Mouse (Mus musculus): Measurements from ENCODE around the gene Fam206a.
A peak's percentile ranks its signal among the peaks of the same experiment; 100 is the strongest.

Gene Fam206a

GRCm38 (mm10) chr4:56801907-56802668 is at the start of gene Fam206a, which contains the start of gene Elp1:
Fam206a (plus strand) TSS chr4:56802345.
Elp1 (minus strand) TSS chr4:56802331.
- DNase-seq (ENCODE audit: low read depth, low spot score): peak; percentile 88

DNA sequence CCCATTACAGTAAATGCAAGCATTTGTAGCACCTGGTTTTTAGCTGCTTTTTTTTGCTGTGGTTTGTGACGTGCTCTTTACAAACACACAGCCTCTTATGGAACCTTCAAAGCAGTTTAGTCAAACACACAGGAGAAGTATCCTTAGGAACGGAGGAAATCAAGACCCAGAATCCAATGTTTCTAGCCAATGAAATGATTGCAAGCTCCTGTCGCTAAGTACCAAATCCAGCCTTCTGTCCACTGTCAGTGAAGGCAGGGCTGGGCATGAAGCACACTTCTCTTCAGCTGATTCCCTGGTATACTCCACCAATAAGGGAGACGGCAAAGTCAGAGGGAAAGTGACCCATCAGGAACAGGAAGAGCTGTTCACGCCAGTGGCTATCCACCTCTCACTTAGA is 46.1 kb upstream of the Fam206a start:
- no peak for DNase-seq (ENCODE audit: low read depth, low spot score)

GRCm38 (mm10) chr4:56756966-56757600 is 45.1 kb upstream of the Fam206a start:
- no peak for DNase-seq (ENCODE audit: low read depth, low spot score)

GRCm38 (mm10) chr4:56757693-56758092 is 44.5 kb upstream of the Fam206a start:
- no peak for DNase-seq (ENCODE audit: low read depth, low spot score)

DNA sequence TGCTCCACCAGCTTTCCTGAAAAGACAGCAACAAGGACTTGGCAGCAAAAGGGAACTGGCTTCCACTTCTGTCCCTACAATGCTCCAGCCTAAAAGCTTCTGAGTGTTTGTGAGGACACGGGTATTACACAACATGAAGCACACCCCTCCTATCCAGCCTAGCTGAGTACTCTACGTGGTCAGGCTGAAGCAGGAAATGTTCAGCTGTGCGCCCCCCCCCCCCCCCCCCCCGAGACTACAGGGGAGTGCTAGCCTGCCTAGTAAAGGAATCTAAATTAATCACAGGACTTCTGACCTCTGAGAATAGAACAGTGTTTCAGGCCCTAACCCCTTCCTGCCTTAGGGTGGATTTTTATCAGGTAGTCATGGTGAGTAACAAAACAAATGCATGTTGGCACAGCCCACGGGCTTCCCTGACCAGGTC is 34.3 kb upstream of the Fam206a start:
- no peak for DNase-seq (ENCODE audit: low read depth, low spot score)

DNA sequence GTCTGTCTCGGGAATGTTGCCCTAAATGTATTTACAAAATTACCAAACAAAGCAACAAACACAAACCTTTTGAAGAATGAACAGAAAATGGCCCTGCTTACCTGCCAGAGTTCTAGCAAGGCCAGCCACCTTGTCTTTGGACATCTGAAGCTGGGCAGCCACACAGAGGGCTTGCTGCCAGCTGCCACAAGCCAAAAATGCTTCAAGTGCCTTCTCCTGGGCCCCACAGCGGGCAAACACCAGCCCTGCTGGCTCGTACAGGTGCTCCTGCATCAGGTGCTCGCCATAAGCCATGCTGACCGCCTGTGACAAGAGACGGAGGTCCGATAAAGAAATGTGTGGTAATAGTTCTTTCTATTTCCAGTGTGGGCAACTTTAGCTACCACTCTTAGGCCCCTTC is 33.2 kb upstream of the Fam206a start:
- no peak for DNase-seq (ENCODE audit: low read depth, low spot score)

DNA sequence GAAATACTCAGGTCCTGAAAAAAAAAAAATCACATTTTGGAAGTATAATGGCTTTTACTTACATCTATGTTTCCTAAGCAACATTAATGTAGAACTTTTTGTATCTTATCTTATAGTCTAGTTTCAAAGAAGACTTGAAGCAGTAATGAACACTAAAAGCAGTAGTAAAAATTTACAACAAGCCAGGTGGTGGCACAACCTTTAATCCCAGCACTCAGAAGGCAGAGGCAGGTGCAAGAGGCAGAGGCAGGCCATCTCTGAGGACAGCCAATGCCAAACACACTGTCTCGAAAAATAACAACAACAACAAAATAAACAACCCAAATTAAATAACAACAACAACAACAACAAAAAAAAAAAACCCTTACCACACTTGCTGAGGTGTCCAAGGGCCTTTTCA is 31.1 kb upstream of the Fam206a start:
- DNase-seq (ENCODE audit: low read depth, low spot score): no peak

DNA sequence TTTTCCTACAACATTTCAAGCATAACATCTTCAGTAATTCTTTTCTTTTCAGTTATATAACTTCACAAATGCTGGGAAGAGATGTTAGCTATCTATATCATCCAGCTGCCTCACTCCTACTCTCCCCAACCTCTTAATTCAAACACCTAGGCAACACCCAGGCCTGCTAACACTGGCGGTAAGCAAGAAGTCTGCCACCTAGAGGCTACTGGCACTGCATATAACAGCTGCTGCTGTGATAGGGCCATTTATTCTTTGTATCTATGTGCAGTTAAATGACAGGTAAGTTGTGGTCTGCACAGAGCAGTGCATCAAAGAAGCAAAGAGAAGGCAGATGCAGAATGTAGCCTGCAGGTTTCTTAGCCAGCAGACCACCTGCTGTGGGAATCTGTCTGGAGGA is 10.8 kb upstream of the Fam206a start:
- DNase-seq (ENCODE audit: low read depth, low spot score): peak; percentile 48

DNA sequence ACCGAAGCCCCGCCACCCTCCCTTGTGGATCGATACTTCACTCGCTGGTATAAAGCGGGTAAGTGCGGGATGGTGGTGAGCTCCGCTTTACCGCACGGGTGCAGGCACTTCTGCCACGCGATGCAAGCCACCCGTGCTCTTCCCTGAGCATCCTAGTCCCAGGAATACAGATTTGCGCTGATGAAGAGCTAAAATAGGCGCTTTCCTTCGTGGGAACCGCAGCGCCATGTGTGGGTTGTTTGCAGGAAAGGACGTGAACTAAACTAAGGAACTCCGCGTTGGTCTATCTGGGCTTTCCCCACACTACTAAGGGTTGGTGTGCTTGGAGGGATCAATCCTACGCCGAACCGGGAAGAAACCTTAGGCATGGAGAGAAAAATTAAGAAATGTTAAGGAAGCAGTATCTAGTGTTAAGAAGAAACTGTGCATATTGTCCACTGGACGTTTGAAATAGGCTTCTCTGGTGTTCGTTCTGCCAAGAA is 565 bp downstream of the Fam206a start:
- DNase-seq (ENCODE audit: low read depth, low spot score): no peak

GRCm38 (mm10) chr4:56809050-56809449 is 6.9 kb downstream of the Fam206a start:
- DNase-seq (ENCODE audit: low read depth, low spot score): no peak

GRCm38 (mm10) chr4:56811642-56812041 is 9.5 kb downstream of the Fam206a start:
- no peak for DNase-seq (ENCODE audit: low read depth, low spot score)

GRCm38 (mm10) chr4:56812096-56812495 is 10.0 kb downstream of the Fam206a start:
- DNase-seq (ENCODE audit: low read depth, low spot score): no peak

DNA sequence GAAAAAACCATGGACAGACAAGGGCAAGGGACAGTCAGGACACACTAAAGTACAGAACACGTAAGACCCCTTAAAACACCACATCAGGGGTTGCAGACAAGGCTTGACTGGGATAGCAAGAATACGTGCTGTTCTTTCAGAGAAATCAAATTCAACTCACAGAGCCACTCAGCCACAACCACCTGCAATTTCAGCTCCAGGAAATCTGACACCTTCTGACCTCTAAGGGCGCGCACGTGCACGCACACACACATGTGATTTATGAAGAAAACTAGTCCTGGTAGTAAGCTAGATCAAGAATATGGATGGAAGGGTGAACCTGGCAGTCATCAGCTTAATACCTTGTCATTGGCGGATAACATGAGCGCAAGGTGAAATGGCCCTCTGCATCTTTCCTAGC is 13.0 kb downstream of the Fam206a start:
- no peak for DNase-seq (ENCODE audit: low read depth, low spot score)

DNA sequence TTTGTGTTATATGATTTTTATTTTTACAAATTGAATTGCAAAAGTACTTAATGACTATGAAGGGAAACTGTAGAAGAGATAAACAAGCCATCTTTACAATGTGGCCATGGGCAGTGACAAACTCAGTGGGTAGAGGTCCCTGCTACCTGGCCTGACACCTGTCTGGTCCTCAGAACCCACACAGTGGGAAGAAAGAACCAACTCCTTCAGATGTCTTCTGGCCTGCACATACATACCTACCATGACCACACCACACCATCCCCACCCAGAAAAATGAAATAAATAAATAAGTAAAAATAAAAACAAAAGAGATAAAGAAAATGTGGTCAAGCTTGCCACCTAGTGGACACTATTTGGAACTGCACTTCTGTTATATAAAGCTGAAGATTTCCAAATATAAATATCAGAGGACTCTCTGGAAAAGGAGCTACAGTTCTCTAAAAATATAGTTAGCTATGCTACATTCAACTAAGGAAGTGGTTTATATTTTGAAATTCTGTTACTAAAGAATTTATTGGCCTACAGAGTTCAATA is 17.9 kb downstream of the Fam206a start:
- no peak for DNase-seq (ENCODE audit: low read depth, low spot score)

DNA sequence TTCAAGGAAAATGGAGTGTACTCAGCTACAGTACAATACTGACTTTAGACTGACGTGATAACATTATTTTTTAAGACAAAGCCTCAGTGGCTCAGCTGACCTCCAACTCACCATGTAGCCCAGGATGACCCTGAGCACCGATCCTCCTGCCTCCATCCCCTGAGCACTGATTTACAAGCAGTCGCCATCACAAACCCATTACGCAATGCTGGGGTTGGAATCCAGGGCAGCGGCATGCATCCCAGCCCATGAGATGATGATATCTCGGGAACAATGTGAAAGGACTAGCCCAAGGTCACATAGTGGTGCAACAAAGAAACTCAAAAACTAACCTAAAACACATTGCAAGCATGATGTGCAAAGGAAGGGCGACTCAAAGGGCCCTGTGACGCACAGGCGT is 22.1 kb downstream of the Fam206a start:
- no peak for DNase-seq (ENCODE audit: low read depth, low spot score)

GRCm38 (mm10) chr4:56828932-56829331 is 26.8 kb downstream of the Fam206a start:
- no peak for DNase-seq (ENCODE audit: low read depth, low spot score)

GRCm38 (mm10) chr4:56829511-56829921 is 27.4 kb downstream of the Fam206a start:
- DNase-seq (ENCODE audit: low read depth, low spot score): no peak

- no peak for DNase-seq (ENCODE audit: low read depth, low spot score)
Measured at GRCm38 (mm10) chr4:56831013-56831609, 29.0 kb downstream of the Fam206a start.

DNA sequence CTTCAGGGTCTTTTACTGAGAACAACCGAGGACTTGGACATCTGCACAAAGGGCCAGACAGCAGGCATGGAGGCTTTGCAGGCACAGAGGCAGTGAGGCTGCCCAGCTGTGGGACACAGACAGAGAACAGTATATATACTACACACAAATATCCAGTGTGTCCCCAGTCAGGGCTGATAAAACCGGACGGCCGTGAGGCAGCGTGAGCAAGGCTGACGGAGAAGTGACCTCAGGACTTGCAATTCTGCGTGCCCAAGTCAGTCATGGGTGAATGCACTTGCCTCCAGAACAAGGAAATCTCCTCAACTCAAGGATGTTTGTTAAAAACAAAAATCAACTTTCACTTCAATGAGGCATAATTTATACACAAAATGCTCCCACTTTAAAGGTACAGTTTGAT is 29.9 kb downstream of the Fam206a start:
- no peak for DNase-seq (ENCODE audit: low read depth, low spot score)

DNA sequence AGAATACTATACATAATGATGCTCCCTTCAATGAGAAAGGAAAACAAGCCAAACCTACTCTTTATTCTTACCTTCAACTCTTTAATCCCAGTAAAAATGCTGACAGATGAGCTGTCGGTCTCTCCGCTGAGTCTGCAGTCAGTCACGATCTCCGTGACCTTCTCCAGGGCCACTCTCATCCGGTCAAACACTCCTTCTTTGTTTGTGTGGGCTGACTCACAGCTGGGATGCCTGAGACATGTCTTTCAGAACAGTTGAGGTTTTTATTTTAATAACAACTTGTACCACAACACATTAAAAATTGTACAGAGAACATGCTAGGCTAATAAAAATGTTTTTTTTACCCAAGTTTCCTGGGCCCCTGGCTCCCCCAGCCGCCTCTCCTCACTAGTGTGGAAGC is 35.5 kb downstream of the Fam206a start:
- DNase-seq (ENCODE audit: low read depth, low spot score): no peak

DNA sequence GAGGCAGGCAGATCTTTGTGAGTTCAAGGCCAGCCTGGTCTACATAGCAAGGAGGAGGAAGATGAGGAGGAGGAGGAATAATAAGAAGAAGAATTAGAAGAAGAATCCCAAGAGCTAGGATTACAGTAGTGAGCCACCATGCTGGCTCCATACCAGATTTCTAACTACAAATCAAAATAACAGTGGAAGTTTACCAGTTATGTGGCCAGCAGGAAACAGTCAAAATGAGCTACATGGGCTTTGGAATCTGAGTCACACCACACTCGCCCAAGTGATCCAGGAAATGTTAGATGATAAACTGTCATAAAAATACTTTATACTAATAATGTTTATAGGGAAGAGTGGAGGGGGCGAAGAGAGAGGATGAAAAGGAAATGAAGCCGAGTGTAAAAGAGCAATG is 38.2 kb downstream of the Fam206a start:
- DNase-seq (ENCODE audit: low read depth, low spot score): no peak

DNA sequence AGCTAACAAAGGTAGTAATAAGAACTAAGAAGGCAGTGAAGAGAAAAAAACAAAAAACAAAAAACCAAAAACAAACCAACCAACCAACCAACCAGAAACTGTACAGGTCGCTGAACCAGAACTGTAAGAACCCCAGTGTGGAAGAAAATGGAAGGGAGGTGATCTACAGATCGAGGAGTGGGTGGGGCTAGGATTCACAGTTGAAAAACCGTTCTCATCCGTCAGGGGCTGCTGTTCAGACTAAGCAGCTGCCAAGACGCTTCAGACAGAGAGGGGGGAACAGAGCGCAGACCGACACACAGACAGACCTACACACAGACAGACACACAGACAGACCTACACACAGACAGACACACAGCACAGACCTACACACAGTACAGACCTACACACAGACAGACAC is 40.4 kb downstream of the Fam206a start:
- no peak for DNase-seq (ENCODE audit: low read depth, low spot score)
